Mouse (Mus musculus) macrophage (primary cell): Measurements from ENCODE around the gene Nav1. TPM values are rescaled to one million over a fixed set of nuclear protein-coding genes. Genes with fewer than 3 reads are reported as not detected.
"Not testable (repeated sequence)": the region's sequence is repeated elsewhere in the genome, so short reads cannot be mapped to it uniquely, and the experiment has no call there.

Experiments used
- H3K27ac ChIP-seq: fragments of 350-480 bp; formaldehyde crosslinking; 2 replicates; pipeline ENCODE4 v1.9.0; 2021
- H3K36me3 ChIP-seq: fragments of 350-480 bp; formaldehyde crosslinking; 2 replicates; pipeline ENCODE4 v1.9.0; 2021; ENCODE audit errors: inconsistent target
- H3K4me3 ChIP-seq: fragments of 350-480 bp; formaldehyde crosslinking; 2 replicates; pipeline ENCODE4 v1.9.0; 2021; ENCODE audit errors: inconsistent target
- H3K79me2 ChIP-seq: fragments of 350-480 bp; formaldehyde crosslinking; 2 replicates; pipeline ENCODE4 v1.9.0; 2021; ENCODE audit errors: inconsistent target
- WGBS: methylation state at CpG from one replicate; pipeline ENCODE4 v1.1.7; 2026; ENCODE audit warnings: inconsistent platforms; ENCODE audit not compliant: missing documents; 5-methylcytosine and 5-hydroxymethylcytosine counted together
- polyA plus RNA-seq: library from polyadenylated mRNA; stranded (reverse); fragments of 250-400 nt; gene quantifications from 3 replicates; pipeline ENCODE4 v1.2.4, GENCODE M21; 2018; ENCODE audit warnings: inconsistent platforms

Gene Nav1
- polyA plus RNA-seq, 1 experiment from 2014 or later = 24.1 TPM

DNA sequence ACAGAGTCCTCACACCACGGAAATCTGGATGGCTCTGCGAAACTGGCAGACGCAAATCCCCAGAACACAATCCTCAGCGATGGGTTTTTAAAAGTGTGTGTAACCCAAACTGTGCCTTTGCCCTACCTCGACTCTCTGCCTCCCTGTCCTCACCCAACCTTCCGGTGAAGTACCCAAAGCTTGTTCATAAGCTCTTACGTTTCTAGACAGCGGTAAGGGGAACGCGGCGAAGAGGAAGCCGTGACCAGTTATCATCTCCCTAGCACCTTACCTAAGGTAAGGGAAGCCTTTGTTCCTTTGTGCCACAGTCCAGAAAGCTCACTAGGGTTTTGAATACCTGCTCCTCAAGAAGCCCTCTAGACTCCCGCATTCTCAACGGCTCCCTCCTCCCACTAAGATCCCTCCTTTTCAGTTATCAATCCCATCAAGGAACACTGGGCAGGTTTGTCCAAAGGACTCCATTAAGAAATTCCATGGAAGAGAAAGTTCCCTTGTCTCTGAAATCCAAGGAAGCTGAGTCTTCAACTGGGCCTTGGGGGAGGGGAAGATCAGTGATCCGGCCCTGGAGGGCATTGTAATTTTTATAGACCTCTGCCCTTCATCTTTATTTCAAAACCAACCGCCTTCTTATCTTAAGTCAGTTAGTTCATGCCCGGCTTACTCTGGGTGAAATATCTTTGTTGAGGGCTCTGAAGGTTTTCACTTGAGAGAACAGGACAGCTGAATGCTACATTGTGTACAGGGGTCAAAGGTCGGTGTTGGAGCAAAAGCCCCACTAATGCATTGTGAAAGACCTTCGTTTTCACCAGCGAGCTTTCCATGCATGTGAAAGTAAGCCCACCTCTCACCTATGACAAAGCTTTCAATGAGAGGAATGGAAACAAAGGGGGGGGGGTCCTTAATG is 108.4 kb downstream of the Nav1 start:
- WGBS = 94% methylated on average over 20 of the region's 20 CpGs
- no peak overlapping the region for H3K4me3 ChIP-seq
- H3K27ac ChIP-seq = no peak overlapping the region
- H3K79me2 ChIP-seq = no peaks in the 10 kb centered on the region; the same call in 1 of the 2 replicates
- no peaks in the 10 kb centered on the region for H3K36me3 ChIP-seq

DNA sequence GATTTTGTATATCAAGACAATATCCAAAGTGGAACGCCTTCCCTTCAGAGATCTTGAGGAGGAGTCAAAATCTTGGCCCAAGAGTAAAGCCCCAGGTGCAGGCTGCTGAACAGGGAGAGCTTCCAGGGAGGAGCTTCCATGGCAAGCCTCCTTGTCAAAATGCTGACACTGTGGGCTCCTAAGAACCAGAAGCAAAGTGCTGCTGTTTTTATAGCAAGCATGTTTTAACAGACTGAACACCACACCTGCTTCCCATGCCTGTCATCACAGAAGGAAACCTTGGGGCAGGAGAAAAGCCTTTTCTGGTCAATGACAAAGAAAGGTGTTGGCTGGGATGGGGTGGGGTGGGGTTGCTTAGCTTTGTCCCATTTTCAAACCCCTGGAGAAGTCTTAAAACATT is 112.0 kb downstream of the Nav1 start:
- Histone ChIP-seq H3K36me3 (no peaks in the 10 kb centered on the region), H3K4me3 (no peak overlapping the region), H3K79me2 (no peaks in the 10 kb centered on the region; the same call in 1 of the 2 replicates), H3K27ac (no peak overlapping the region)
- WGBS = 78% methylated on average over 1 of the region's 1 CpGs

DNA sequence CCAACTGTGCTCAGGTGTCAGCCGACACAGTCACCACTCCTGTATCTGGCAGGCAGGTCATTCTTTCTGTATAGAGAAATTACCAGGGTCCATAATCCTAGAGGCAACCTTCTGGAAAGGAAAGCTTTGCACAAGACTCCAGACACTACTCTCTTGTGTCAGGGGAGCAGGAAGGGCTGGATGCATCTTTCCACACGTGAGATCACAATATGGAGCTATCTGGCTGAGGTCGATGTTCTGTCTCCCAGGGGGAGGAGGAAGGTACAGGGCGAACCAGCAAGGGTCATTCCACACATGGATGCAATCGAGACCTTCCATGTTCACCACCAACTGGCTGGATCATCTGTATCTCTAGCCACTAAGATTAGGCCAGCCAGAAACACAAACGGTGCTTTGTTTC is 113.2 kb downstream of the Nav1 start:
- no peaks in the 10 kb centered on the region for H3K36me3 ChIP-seq
- H3K4me3 ChIP-seq = no peak overlapping the region
- no peaks in the 10 kb centered on the region; the same call in 1 of the 2 replicates for H3K79me2 ChIP-seq
- 94% methylated on average over 6 of the region's 6 CpGs for WGBS
- no peak overlapping the region for H3K27ac ChIP-seq

DNA sequence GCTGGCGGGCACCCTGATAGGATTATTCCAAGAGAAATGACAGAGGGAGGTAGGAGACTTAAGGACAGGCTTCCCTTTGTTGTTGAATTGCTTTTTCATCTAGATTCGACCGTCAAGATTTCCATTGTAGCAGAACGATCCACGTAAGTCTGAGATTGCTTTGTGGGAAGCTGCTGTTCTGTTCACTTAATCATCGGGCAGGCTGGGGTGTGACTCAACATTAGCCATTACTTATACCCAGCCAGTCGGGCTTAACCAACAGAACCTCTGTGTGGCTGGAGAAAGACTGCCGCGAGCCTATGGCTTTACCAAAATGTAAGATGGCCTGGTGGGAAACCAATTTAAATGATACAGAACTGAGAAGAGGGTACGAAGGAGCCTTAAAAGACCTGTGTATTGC is 114.7 kb downstream of the Nav1 start:
- H3K27ac ChIP-seq = no peak overlapping the region
- H3K4me3 ChIP-seq = no peak overlapping the region
- WGBS = 96% methylated on average over 10 of the region's 10 CpGs
- no peaks in the 10 kb centered on the region; the same call in 1 of the 2 replicates for H3K79me2 ChIP-seq
- H3K36me3 ChIP-seq = no peaks in the 10 kb centered on the region

DNA sequence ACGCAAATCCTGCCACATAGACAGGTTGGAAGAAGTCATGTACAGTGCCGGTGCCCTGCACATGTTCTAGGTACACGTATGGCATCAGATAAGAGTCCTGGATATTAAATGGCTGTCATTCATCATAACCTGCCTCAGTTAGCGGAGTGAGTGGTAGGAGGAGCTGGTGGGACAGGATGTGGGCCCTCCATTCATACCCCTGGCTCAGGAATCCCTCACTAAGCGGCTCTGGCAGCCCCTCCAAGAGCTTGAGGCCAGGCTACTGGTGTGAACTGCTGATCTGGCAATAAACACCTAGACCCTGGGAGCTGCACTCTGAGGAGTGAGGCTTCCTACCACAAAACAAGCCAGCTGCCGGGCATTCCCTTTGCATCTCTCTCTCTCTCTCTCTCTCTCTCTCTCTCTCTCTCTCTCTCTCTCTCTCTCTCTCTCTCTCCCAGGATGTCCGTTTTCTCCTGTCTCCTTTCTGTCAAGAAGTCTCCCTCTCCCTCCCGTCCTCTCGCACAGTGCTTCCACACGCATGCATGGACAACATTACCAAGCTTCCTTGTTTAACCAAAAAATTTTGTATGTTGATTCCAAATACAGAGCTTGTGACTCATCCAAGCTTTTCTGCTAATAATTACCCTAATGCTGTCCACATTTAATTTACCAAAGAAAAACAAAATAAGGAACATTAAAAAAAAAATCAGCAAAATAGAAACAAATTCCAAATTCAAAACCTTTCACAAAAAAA is 116.0 kb downstream of the Nav1 start:
- Histone ChIP-seq H3K36me3 (no peaks in the 10 kb centered on the region), H3K79me2 (no peaks in the 10 kb centered on the region; the same call in 1 of the 2 replicates), H3K27ac (no peak overlapping the region), H3K4me3 (no peak overlapping the region)
- WGBS = 97% methylated on average over 9 of the region's 10 CpGs

DNA sequence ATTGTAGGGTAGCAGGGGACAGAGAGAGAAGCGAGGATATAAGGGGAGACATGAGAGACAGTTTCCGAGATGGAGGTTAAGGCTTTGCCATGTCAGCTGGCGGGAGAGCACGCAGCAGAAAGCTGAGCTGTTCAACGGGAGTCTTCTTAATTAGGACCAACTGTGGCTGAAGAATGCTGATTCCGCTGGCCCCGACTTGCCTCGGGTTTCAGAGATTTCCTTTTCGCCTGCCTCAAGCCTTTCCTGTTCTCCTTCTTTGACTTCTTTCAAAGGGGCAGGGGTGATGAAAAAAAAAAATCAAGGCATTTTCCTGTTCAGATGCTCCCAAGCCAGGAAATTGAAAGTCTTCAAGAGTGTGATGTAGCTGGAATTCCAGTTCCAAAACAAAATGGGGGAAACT is 118.2 kb downstream of the Nav1 start:
- no peaks in the 10 kb centered on the region for H3K36me3 ChIP-seq
- 89% methylated on average over 8 of the region's 9 CpGs for WGBS
- no peaks in the 10 kb centered on the region; the same call in 1 of the 2 replicates for H3K79me2 ChIP-seq
- H3K4me3 ChIP-seq = no peak overlapping the region
- H3K27ac ChIP-seq = no peak overlapping the region

DNA sequence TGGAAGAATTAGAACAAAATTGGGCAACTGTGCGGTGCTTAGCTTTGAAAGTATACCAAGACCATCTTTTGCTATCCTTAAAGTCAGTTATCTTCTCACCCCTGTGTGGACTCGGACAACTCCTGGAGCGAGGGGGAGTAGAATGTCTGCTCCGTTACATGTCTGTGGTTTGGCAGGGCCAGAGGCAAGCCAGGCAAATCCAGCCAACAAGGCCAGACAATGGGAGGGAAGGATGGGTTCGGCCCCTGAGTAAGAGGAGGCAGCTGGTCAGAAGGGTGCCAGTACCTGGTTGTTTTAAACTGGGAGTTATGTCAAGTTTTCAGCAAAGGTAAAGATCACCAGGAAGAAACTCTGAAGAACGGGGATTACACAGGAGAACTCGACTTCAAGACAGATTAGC is 121.9 kb downstream of the Nav1 start:
- Histone ChIP-seq H3K79me2 (no peaks in the 10 kb centered on the region), H3K4me3 (no peak overlapping the region), H3K36me3 (no peaks in the 10 kb centered on the region), H3K27ac (no peak overlapping the region)
- WGBS = 91% methylated on average over 7 of the region's 7 CpGs

DNA sequence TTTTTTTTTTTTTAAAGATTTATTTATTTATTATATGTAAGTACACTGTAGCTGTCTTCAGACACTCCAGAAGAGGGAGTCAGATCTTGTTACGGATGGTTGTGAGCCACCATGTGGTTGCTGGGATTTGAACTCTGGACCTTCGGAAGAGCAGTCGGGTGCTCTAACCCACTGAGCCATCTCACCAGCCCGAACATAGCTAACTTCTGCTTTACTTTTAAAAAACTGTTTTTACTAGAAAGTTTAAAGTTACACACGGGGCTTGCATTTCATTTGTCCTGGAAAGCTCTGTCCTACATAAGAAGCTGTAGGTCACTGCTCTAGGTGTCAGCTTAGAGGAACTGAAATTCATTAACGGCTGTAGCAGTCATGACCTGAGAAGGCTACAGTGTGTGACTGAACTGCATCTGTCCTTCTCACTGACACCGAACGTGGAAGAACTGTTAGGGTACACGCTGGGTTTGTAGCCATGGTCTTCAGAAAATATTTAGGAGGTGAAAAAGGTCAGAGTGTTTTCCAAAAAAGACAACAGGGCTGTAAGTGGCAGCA is 122.5 kb downstream of the Nav1 start:
- H3K79me2 ChIP-seq, H3K4me3 ChIP-seq, H3K27ac ChIP-seq, H3K36me3 ChIP-seq: not testable (repeated sequence)
- WGBS = 91% methylated on average over 6 of the region's 9 CpGs

DNA sequence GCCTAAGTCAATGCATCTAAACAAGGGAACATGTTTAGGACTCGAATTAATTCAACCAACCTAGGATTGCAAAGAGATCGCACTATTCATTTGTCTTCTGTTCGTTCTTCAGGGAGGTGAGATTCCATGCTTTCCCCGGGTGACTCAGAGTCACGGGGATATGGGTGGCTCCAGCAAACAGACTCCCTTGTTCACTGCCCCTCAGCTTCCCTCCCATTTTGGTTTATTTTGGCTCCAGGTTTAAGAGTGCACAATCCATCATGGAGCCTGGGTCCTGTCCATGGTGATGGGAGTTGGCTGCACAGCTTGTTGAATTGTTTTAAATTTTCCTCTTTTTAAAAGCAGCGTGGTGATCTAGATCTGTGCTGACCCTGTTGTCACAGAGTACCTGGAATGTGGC is 123.1 kb downstream of the Nav1 start:
- no peak overlapping the region for H3K4me3 ChIP-seq
- no peaks in the 10 kb centered on the region for H3K36me3 ChIP-seq
- 94% methylated on average over 6 of the region's 6 CpGs for WGBS
- no peaks in the 10 kb centered on the region for H3K79me2 ChIP-seq
- H3K27ac ChIP-seq = no peak overlapping the region

DNA sequence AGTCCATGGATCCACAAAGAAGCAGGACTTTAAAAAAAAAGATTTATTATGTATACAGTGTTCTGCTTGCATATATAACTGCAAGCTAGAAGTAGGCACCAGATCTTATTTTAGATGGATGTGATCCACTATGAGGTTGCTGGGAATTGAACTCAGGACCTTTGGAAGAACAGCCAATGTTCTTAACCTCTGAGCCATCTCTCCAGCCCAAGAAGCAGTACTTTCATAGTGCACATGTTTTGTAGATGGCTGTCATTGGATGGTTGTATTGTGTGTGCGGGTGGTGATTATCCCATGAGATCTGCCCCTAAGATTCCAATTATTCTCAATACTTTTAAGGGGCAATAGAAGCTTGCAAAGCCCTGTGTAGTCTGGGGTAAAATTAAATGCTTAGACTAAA is 124.4 kb downstream of the Nav1 start:
- H3K4me3 ChIP-seq = no peak overlapping the region
- WGBS = 100% methylated on average over 1 of the region's 1 CpGs

DNA sequence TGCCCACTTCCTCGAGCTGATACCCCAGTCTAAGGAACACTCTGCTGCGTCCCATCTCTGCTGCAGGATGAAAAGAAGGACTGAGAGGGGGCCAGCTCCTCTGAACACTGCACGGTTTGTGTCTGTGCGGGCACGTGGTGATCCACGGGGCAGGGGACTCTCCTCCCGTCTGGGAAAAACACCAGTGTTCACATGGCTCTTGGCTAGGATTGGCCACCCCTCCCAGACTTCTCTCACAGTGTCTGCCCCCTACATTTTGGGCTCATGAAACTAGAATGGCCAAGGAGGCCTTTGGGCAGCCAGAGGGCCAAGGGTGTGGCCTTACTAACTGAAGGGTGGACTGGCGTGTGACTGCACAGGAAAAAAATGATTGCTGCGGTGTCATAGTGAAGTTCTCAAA is 125.4 kb downstream of the Nav1 start:
- WGBS = 95% methylated on average over 9 of the region's 9 CpGs
- no peaks in the 10 kb centered on the region for H3K79me2 ChIP-seq
- no peak overlapping the region for H3K4me3 ChIP-seq

More for the DNA sequence above, 124.4 kb downstream of the Nav1 start:
- Histone ChIP-seq H3K36me3 (no peaks in the 10 kb centered on the region), H3K79me2 (no peaks in the 10 kb centered on the region), H3K27ac (no peak overlapping the region)

DNA sequence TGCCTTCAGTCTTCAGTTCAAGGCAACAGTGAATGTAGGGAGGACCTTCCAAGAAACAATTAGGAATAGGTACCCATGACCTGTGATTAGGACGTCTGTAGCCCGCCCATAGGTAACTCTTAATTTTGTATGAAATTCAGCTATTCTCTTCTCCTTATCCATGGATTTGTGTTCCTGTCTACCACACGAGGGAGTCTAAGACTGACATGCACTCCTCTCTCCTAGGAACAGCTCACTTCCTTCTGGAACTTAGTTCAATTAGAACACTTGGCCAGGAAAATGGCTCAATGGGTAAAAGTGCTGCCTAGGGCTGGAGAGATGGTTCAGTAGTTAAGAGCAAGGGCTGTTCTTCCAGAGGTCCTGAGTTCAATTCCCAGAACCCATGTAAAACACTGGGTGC is 126.3 kb downstream of the Nav1 start:
- no peaks in the 10 kb centered on the region for H3K79me2 ChIP-seq
- no peak overlapping the region for H3K27ac ChIP-seq
- no peaks in the 10 kb centered on the region for H3K36me3 ChIP-seq
- no peak overlapping the region for H3K4me3 ChIP-seq
- WGBS = 93% methylated on average over 3 of the region's 3 CpGs

More for the DNA sequence above, 125.4 kb downstream of the Nav1 start:
- no peak overlapping the region for H3K27ac ChIP-seq
- H3K36me3 ChIP-seq = no peaks in the 10 kb centered on the region

DNA sequence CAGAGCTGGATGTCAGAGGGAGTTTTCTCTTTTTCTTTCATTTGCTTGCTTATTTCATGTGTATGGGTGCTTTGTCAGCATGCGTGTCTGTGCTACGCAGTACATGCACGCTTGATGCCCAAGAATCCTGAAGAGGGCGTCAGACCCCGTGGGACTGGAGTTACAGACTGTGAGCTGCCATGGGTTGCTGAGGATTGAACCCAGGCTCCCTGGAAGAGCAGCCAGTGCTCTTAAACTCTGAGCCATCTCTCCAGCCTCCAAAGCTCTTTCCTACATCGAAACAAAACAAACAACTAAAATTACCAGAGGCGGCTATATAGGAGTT is 131.6 kb downstream of the Nav1 start:
- no peak overlapping the region for H3K27ac ChIP-seq
- H3K36me3 ChIP-seq = peaks cover 1% of the 10 kb centered on the region; the same call in 1 of the 2 replicates
- no peak overlapping the region for H3K4me3 ChIP-seq
- no peaks in the 10 kb centered on the region for H3K79me2 ChIP-seq
- WGBS = 99% methylated on average over 7 of the region's 7 CpGs

DNA sequence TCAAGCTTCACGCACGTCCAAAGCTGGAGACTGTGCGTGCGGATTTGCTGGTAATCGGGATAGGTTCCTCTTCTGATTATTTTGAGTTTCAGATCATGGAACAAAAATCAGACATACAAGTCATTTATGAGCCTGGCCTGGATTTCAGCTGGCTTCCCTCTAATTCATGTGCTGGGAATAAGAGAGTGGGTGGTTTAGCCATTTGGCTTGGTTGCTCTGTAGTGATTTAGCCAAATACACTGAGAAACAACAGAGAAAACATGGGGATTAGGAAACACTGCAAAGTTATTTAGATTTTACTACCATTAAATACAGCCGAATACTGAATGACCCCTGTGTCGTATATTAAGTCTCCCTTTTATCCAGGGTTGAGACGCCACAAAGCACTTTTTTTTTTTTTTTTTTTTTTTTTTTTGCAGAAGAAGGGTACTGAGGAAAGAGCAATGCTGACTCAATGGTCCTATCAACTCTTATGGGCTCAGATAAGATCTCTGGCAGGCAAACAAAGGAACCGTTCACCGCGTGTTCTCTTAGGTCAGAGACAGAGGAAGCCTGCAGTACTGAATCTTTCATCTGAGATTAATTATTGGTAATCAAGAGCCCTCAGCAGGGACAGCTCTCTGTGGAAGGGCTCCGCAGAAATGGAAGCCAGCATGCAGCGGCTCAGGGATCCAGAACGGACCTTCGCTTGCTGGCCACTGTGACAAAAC is 132.1 kb downstream of the Nav1 start:
- no peak overlapping the region for H3K4me3 ChIP-seq
- no peaks in the 10 kb centered on the region for H3K79me2 ChIP-seq
- 90% methylated on average over 13 of the region's 15 CpGs for WGBS
- H3K27ac ChIP-seq = no peak overlapping the region
- H3K36me3 ChIP-seq = peaks cover 6% of the 10 kb centered on the region; the same call in 1 of the 2 replicates
